Mouse (Mus musculus): Measurements from ENCODE around the gene Eif2b1.
"Not testable (repeated sequence)": the region's sequence is repeated elsewhere in the genome, so short reads cannot be mapped to it uniquely, and the experiment has no call there.

Eif2b1 gene

DNA sequence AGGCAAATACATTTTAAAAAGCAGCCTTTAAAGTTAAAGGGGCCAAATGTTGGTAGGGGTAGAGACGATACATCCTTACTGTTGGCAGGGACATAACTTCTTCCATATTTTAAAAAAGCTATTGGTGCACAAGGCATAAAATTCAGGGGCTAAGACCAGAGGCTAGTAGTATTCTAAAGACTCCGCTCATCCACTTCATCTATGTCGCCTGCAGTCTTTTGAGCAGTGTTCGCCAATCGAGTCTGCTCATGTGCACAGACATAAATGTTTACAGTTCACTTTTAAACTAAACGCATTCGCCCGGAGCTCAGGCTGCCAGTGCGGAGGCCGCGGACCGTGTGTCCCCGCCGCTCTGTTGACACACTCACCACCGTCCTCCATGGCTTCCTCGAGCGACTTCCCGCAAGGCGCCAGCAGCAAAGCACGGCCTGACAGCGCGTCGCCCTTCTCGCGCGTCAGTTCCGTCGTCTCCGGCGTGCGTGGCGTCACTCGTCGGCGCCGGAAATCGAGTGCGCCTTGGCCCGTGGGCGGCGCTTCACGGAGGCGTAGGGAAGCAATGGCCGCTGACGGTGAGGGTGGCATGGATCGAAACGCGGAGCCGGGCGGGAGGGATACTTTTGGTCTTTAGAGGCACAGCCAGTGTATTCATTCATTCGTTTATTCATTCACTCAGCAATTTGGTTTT lies at the start of gene Eif2b1, which contains the start of gene Gtf2h3:
Gene Eif2b1 (minus strand): TSS at position 499 of the 685 bp plus-strand sequence.
Gene Gtf2h3 (plus strand): TSS at position 508 of the 685 bp plus-strand sequence.
- DNase-seq (ENCODE audit: low spot score in 2 of 2), result peak; percentile 88 to 95

DNA sequence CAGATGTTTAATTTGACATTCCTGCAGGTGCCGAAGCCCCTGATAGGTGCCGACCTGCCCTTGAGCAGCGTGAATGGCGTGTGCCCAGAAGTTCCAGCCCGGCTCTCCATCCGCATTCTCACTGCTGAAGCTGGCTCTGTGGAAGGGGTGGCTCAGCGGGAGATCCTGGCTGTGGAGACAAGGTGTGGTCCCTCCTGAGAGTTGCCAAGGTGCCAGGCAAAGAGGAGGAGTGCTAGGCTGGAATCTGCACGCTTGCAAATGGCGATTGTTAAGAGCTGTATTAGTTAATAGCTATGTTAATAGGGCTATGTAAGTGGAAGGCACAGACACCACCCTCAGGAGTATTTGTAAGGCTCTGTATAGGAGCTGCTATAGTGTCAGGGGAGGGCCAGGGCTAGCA lies 45.4 kb upstream of the Eif2b1 start:
- DNase-seq (ENCODE audit: low spot score in 2 of 2), result no peak

DNA sequence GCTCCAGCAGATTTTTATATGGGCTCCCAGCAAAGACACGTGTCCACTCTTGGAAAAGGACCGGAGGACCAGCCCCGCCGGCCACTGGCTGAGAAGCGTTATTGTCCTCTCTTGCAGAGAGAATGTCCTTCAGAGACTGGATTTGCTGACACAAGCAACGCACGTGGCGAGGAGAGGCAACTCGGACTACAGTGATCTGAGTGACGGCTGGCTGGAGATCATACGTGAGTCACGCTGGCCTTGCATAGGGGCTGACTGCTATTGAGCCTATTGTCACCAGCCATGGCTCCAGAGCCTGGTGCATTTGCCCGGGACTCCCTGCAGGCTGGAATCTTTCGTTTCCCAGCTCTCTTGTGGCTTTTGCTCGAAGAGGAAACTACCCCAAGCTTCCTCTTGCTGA lies 44.0 kb upstream of the Eif2b1 start:
- no peak for DNase-seq (ENCODE audit: low spot score in 2 of 2)

DNA sequence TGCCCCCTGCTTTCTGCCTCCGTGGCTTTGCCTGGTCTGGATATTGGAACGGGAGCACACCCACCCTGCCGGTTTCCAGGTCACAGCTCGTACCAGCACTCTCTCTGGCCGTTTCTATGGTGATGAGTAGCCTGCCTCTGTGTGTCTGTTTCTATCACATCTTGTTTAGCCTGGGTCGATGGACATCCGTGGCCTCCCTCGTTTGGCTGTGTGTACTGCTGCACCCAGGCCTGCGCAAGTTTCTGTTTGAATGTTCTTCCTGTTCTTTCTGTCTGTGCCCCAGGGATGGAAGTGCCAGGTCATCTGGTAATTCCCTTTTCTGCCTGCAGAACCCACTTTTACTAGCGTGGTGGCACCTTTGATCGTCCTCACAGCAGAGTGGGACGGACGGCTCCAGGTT lies 42.4 kb upstream of the Eif2b1 start:
- no peak for DNase-seq (ENCODE audit: low spot score in 2 of 2)

DNA sequence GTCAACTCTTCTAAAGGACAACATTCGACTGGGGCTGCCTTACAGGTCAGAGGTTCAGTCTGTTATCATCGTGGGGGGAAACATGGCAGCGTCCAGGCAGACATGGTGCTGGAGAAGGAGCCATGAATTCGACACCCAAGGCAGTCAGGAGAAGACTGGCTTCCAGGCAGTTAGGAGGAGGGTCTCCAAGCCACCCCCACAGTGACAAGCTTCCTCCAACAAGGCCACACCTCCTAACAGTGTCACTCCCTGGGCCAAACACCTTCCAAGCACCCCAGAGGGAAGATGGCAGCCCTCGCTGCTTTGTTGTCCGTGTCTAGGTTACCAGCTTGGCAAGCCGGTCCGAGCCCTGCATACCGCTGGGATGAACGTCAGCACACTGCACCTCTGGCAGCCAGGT lies 39.8 kb upstream of the Eif2b1 start:
- DNase-seq (ENCODE audit: low spot score in 2 of 2), result no peak

DNA sequence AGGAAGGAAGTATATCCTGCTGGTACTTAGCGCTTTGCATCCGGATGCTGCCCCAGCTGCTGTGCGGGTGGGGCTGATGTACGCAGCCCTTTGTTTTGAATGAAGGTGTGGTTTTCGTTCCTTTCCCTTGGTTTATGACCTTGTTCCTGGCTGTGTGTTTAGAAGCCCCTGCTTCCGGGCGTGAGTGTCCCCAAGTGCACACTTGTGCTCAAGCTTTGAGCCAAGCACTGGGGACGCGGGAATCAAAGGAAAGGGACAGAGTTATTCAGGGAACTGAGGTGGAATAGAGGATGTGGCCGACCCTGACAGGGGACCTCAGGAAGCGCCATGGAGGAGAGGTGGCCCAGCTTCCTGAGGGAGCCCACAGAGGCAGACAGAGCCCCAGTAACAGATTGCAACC lies 35.8 kb upstream of the Eif2b1 start:
- no peak for DNase-seq (ENCODE audit: low spot score in 2 of 2)

DNA sequence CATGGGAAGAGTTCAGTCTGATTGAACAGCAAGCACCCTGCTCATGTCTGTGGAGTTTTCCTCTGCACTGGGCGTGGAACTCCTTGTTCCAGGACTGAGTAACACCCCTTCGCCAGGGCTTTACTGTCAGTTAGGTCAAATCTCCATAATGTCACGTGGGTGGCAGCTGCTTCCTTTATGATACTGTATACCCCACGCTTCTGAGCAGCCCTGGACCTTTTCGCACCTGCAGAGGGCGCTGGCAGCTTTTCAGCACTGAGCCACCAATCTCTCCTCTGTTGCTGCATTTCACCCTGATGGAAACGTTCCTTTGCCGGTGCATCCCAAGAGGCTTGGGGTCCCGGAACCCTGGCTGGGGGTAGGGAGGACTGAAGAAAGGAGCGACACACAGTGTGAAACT lies 32.0 kb upstream of the Eif2b1 start:
- no peak for DNase-seq (ENCODE audit: low spot score in 2 of 2)

DNA sequence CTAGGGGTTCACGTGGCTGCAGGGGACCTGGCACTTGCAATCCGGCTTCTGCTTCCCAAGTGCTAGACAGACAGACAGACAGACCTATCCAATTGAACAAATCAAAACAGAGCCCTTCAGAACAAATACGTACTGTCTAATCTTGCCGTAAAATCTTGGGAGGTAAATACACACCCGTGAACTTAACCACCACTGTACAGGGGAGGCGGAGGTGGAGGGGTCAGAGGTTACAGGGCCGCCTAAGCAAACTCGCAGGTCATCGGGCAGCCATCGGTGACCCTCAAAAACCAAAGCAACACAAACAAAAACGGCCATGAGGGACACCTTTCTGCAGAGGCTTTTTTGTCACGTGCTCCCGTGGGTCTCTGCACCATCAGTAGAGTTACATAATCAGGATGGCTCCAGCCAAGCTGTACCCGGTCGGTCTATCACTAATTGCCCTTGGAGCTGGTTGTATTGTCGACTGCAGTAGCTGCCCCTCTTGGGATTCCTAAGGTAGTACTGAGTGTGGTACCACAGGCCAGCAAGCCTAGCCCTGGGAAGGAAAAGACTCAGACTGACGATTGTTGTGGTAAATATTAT lies 26.2 kb upstream of the Eif2b1 start:
- no peak for DNase-seq (ENCODE audit: low spot score in 2 of 2)

DNA sequence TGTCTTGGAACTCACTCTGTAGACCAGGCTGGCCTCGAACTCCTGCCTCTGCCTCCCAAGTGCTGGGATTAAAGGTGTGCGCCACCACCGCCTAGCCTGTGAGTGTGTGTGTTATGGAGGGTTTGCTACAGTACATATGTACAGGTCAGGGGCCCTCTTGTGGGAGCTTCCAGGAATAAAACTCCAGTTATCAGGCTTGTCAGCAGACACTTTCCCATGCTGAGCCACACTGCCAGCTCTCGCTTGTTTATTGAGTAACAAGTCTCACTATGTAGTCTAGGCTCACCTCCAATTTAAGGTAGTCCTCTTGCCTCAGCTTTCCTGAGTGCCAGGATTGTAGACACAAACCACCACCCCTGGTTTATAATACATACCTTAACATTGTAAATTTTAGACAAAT lies 25.4 kb upstream of the Eif2b1 start:
- no peak for DNase-seq (ENCODE audit: low spot score in 2 of 2)

DNA sequence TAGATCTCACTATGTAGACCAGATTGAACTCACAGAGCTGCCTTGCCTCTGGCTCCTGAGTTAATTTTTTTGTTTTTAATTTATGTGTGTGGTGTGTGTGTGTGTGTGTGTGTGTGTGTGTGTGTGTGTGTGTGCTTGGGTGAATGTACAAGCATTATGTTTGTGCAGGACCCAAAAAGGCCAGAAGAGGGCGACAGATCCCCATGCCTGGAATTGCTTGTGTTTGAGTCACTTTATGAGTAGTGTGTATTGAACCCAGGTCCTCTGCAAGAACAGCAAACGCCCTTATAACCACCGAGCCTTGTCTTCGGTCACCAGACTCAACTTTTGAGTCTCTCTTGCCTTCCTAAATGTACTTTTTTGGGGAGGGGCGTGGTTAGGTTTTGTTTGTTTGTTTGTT lies 23.4 kb upstream of the Eif2b1 start:
- DNase-seq (ENCODE audit: low spot score in 2 of 2), result no peak

DNA sequence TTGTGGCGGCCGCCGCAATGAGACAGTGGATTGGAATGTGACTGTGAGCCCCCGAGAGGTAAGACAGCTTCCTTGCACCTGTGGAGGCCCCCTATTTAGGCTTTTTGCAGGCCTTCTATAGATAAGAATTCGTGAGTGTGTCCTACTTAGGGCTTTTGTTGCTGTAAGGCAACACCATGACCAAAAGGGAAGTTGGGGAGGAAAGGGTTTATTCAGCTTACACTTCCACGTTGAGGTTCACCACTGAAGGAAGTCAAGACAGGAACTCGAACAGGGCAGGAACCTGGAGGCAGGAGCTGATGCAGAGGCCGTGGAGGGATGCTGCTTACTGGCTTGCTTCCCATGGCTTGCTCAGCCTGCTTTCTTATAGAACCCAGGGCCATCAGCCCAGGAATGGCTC lies 20.8 kb upstream of the Eif2b1 start:
- DNase-seq (ENCODE audit: low spot score in 2 of 2), result not testable (repeated sequence)

DNA sequence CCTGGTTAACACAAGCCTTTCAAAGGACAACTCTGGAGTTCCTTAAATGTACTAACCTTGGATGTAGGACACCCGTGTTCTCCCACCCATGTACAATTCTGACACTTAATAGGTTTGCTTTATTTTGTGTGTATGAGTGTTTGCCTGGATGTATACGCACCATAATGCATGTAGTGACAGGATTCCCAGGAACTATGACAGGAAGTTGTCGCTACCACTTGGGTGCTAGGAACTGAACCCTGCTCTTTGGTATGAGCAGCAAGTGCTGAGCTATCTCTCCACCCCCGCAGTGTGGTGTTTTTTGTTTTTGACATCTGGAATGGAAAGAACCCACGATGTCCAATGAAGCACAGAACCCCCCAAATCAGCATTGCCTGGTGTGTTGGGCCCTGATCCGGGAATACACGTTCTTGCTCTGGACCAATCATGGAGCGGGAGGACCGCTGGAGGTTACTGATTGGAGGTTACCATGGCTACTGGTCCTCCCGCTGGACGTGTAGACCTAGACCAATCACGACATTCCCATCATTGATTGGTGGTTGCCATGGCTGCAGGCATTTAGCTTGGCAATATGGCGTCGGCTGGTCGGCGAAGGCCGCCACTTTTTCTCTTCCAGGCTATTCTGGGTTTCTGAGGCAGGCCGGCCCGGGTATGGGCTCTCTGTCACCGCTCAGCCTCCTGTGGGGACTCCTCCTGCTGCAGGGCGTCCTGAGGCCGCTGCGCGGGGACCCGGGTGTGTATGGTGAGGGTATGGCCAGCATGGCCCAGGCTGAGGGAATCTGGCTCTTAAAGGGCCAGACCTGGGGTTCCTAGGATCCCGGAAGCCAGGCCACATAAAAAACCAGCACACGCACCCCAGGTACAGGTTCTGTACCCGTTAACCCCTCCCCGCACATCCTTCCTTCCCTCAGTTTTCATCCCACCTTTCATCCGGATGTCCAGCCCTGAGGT lies 19.6 kb upstream of the Eif2b1 start:
- peak; percentile 89 to 94 for DNase-seq (ENCODE audit: low spot score in 2 of 2)

DNA sequence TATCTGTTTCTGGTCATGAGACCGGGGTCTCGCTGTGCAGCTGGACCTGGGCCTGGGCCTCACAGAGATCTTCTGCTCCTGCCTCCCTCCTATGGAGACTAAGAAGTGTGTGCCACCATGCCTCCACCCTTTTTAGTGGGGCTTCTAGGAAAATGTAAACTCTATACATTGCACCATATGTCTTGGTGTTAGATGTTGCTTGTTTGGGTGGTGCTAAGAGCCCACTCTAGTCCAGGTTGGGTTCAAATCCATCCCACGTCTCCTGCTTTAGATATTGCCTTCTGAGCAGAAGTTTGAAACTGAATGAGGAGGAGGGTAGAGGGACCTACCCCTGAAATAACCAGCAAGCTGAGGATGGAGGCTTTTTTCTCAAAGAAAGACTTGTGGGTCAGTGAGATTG lies 13.8 kb upstream of the Eif2b1 start:
- DNase-seq (ENCODE audit: low spot score in 2 of 2), result no peak

DNA sequence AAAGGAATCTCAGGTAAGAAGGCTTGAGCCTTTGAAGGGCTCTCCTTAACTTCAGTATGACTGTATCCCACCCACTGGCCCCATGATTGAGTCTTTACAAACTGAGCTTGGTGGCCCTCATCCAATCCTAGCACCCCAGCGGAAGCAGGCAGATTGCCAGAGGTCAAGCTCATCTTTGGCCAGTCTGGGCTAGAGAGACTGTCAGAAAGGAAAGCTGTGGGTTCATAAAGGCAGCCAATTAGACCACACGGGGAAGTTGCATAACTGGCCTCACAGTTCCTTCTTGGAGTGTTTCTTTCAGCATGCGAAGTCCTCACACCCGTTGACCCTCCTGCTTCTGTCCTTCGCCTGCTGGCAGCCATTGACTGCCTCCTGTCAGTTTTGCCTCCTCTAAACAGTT lies 3.6 kb upstream of the Eif2b1 start:
- no peak for DNase-seq (ENCODE audit: low spot score in 2 of 2)

DNA sequence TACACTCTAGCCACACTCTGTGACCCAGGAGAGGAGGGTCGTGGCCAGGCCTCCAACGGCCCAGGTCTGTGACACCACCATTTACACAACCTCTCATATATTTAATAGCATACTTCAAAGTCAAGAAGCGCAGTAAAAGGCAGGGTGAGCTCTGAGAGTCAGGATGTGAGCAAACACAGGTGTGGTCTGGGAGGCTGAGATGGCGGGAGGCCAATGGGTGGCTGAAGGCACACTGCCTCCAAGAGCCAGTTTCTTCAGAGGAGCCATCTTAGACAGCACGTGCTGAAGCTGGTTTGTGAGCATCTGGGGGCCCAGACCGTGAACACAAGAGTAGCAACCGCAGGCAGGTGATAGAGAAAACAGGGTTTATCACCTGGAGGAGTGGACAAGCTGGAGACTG lies 3.5 kb downstream of the Eif2b1 start:
- DNase-seq (ENCODE audit: low spot score in 2 of 2), result no peak

DNA sequence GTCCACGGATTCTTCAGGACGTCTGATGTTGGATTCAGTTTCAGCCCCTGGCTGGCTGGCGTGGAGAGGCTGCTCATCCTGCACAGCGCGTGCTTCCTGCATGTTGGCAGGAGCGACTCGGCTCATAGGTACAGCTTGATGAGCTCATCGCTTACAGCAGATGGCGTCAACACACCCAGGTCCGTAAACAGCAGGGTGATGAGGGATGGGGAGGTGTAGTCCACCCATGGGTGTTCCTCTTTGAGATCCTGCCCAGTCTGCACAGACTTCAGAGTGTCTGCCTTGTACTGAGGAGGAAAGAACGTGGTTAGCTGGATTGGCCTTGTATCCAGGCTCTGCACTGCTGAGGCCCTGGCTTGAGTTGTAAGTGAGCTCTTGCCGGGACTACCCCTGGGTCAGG lies 7.9 kb downstream of the Eif2b1 start:
- DNase-seq (ENCODE audit: low spot score in 2 of 2), result no peak

DNA sequence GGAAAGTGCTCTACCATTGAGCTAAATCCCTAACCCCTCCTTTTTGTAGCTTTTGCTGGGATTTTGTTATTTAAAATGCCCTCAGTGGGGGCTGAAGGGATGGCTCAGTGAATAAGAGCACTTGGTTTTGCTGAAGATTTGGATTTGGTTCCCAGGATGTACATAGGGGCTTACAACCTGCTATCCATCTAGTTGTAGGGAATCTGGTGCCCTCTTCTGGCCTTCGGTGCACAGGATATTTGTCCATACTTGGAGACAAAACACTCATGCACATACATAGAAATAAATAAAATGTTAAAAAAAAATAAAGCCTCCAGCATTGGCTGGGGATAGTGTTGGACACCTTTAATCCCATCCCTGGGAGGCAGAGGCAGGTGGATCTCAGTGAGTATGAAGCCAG lies 23.8 kb downstream of the Eif2b1 start:
- no peak for DNase-seq (ENCODE audit: low spot score in 2 of 2)

DNA sequence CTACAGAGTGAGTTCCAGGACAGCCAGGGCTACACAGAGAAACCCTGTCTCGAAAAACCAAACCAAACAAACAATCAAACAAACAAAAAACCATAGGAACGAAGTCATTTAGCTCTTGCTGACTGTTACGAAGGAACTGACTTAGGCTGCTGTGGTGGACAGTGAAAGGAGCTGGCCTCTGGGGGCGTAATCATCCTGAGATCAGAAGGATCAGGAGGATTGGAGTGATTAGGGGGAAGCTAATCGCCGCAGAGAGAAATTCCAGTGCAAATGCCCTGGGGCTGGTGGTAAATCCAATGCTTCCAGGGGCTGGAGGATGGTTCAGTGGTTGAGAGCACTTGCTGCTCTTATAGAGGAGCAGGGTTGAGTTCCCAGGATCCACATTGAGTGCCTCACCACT lies 25.3 kb downstream of the Eif2b1 start:
- no peak for DNase-seq (ENCODE audit: low spot score in 2 of 2)

DNA sequence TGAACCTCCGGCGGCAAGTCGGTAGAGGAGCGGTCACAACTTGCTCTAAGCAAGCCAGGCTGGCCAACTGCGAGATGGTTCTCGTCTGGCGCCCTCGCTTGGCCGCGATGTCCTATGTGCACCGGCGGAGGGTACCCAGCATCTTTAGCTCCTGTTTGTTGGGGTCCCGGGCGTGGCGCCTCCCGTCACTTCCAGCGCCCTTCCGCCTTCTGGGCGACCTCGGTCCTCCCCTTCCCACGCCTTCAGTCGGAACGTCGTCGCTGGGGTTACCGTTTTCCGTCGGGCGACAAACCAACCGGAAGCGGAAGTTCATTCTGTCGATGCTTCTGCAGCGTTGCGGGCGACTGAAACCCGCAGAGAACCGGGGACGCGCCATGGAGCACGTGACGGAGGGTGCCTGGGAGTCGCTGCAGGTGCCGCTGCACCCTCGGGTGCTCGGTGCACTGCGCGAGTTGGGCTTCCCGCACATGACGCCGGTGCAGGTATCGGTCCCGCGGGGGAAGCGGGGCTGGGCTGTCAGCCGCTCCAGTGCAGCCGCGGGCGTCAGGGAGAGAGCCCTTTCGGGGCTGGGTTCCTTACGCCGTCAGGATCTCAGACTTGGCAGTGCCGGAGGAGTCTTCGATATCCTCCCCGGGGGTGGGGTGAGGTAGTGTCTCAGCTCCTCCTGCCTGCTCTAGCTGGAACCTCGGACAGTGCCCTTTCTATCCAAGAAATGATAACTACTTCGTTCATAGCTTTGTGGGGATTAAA lies 26.2 kb downstream of the Eif2b1 start, which contains the start of gene Ddx55:
Gene Ddx55 (plus strand): TSS at position 307 of the 750 bp plus-strand sequence.
- peak; percentile 86 to 89 for DNase-seq (ENCODE audit: low spot score in 2 of 2)

DNA sequence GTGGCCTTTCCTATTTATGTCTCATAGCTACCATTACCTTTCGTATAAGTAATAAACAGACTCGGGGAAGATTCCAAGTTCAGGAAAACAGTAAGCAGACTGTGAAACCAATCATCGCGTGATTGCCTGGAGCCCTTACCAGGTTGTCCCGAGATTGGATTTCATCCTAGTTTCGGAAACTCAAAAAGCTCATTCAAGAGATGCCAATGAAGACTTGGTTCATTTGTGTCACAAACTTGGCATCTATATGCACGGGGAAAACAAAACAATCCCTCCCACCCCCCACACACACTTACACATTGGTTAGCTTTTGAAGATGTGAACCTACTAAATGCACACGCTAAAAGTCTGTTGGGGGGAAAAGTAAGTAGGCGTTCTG lies 26.8 kb downstream of the Eif2b1 start:
- no peak for DNase-seq (ENCODE audit: low spot score in 2 of 2)

DNA sequence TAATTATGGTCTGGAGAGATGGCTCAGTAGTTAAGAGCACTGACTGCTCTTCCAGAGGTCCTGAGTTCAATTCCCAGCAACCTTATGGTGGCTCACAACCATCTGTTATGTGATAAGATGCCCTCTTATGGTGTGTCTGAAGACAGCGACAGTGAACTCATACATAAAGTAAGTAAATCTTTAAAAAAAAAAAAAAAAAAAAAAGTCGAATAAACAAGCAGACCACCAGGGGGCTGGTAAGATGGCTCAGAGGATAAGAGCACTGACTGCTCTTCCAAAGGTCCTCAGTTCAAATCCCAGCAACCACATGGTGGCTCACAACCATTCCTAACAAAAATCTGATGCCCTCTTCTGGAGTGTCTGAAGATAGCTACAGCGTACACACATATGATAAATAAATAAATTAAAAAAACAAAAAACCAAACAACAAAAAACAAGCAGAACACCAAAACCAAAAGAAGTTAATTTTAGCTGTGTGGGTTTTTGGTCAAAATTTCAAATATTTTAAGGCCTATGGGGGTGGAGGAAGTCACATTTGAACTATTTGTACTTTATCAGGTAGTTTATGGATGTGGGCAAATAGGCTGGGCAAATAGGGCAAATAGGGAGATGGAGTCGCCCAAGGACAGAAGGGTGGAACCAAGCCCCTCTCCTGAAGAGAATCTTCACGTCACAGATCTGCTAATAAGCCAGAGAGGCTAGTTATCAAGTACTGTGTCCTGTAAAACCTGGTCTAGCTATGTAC lies 27.4 kb downstream of the Eif2b1 start:
- not testable (repeated sequence) for DNase-seq (ENCODE audit: low spot score in 2 of 2)

Data from urinary bladder, postnatal 4 days (tissue).